Mouse (Mus musculus) A20 (cell line): ENCODE results near the gene Ypel2.

Source experiments
- DNase-seq: peaks from one replicate; pipeline ENCODE4 v3.0.0-alpha.2; 2011; ENCODE audit warnings: low read depth, low spot score

The Ypel2 gene

GRCm38 (mm10) chr11:86995625-86996221, 2.2 kb upstream of the Ypel2 start:
- DNase-seq: peak; percentile 82

GRCm38 (mm10) chr11:86994791-86995624, 1.5 kb upstream of the Ypel2 start:
- DNase-seq: peak; percentile 72

GRCm38 (mm10) chr11:86994330-86994729, 823 bp upstream of the Ypel2 start:
- no peak for DNase-seq

- peak; percentile 17 for DNase-seq
Observed at GRCm38 (mm10) chr11:86992461-86992988, 982 bp downstream of the Ypel2 start.

GRCm38 (mm10) chr11:86991241-86991640, 2.3 kb downstream of the Ypel2 start:
- no peak for DNase-seq

- no peak for DNase-seq
Observed at GRCm38 (mm10) chr11:86990309-86990708, 3.2 kb downstream of the Ypel2 start.

- DNase-seq: no peak
Observed at GRCm38 (mm10) chr11:86984990-86985389, 8.5 kb downstream of the Ypel2 start.

- no peak for DNase-seq
Observed at GRCm38 (mm10) chr11:86983056-86983455, 10.5 kb downstream of the Ypel2 start.

GRCm38 (mm10) chr11:86981229-86981791, 12.2 kb downstream of the Ypel2 start:
- no peak for DNase-seq

- DNase-seq: no peak
Observed at GRCm38 (mm10) chr11:86980526-86980925, 13.0 kb downstream of the Ypel2 start.

- no peak for DNase-seq
Observed at GRCm38 (mm10) chr11:86979799-86980198, 13.7 kb downstream of the Ypel2 start.

GRCm38 (mm10) chr11:86977242-86977641, 16.3 kb downstream of the Ypel2 start:
- no peak for DNase-seq

- DNase-seq: no peak
Observed at GRCm38 (mm10) chr11:86974401-86974800, 19.1 kb downstream of the Ypel2 start.

GRCm38 (mm10) chr11:86973255-86973654, 20.3 kb downstream of the Ypel2 start:
- no peak for DNase-seq

- DNase-seq: no peak
Observed at GRCm38 (mm10) chr11:86971057-86971753, 22.3 kb downstream of the Ypel2 start.

- no peak for DNase-seq
Observed at GRCm38 (mm10) chr11:86969041-86969821, 24.3 kb downstream of the Ypel2 start.

GRCm38 (mm10) chr11:86967506-86967905, 26.0 kb downstream of the Ypel2 start:
- DNase-seq: no peak

GRCm38 (mm10) chr11:86966696-86967095, 26.8 kb downstream of the Ypel2 start:
- no peak for DNase-seq

GRCm38 (mm10) chr11:86965079-86965478, 28.4 kb downstream of the Ypel2 start:
- DNase-seq: no peak

- DNase-seq: no peak
Observed at GRCm38 (mm10) chr11:86963698-86964097, 29.8 kb downstream of the Ypel2 start.

- no peak for DNase-seq
Observed at GRCm38 (mm10) chr11:86963027-86963426, 30.5 kb downstream of the Ypel2 start.
